Mouse (Mus musculus): ENCODE data around the gene Dgki. TPM values are rescaled to one million over a fixed set of nuclear protein-coding genes. Genes with fewer than 3 reads are reported as not detected.

Gene Dgki
- polyA plus RNA-seq, 1 experiment from 2014 or later: 0.97 TPM

DNA sequence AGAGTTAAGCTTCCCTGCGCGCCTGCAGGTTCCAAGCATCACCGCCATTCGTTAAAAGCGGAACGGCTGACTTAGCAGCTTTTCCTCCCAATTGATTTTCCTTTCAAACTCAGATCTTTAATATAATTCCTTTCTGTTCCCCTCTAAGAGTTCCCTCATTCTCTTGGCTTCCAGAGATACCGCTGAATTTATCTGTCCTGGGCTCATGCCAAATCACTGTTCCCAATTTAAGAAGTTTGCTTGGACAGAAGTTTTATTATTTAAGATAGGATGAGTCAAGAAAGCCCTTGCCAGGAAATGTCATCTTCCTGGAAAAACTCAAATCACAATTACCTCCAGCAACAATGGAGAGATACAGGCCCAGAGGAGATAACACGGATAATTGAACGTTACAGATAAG is 326.9 kb downstream of the Dgki start:
- H3K4me2 ChIP-seq (ENCODE audit: low read depth, severe bottlenecking): no peak overlapping the region
- no peaks in the 10 kb centered on the region for H3K27me3 ChIP-seq (ENCODE audit: control insufficient read depth, insufficient read depth, low read length)
- H3K36me3 ChIP-seq (ENCODE audit: control insufficient read depth, insufficient read depth, low read length): no peaks in the 10 kb centered on the region
- no peak overlapping the region for H3K9ac ChIP-seq (ENCODE audit: low read length)
- H3K27ac ChIP-seq (replicated peaks; ENCODE audit: low read depth, low read length): no peak overlapping the region
- WGBS: 85% methylated on average over 9 of the region's 9 CpGs
- H3K9me3 ChIP-seq (ENCODE audit: control insufficient read depth, low read length): no peaks in the 10 kb centered on the region
- H3K4me1 ChIP-seq (ENCODE audit: control insufficient read depth, insufficient read depth, low read length): no peaks in the 10 kb centered on the region
- no peak overlapping the region for H3K4me3 ChIP-seq (ENCODE audit: low read depth, low read length)
- DNase-seq (ENCODE audit: low spot score) (no peak), ATAC-seq (ENCODE audit: insufficient number of reproducible peaks, low FRiP score, low TSS enrichment, low read depth) (no peak)

DNA sequence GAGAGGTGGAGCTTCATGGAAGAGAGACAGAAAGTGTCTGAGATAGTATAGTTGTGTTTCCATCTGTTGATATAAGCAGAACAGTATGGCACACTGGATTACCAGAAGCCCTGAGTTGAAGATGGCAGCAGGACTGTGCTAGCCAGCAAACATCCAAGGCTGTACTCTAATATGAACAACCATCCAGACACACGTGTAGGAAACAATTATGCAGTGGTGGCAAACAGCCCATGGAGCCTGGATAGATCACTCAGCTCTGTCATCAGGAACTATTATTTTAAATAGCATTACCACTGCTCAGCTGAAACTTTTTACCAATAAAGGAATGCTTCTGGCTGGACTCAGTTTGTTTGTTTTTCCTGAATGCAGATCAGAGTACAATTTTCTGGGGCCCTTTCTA is 327.5 kb downstream of the Dgki start:
- no peaks in the 10 kb centered on the region for H3K4me1 ChIP-seq (ENCODE audit: control insufficient read depth, insufficient read depth, low read length)
- DNase-seq (ENCODE audit: low spot score) (no peak), ATAC-seq (ENCODE audit: insufficient number of reproducible peaks, low FRiP score, low TSS enrichment, low read depth) (no peak)
- no peaks in the 10 kb centered on the region for H3K9me3 ChIP-seq (ENCODE audit: control insufficient read depth, low read length)
- WGBS: 76% methylated on average over 1 of the region's 1 CpGs
- H3K36me3 ChIP-seq (ENCODE audit: control insufficient read depth, insufficient read depth, low read length): no peaks in the 10 kb centered on the region
- H3K4me3 ChIP-seq (ENCODE audit: low read depth, low read length): no peak overlapping the region
- no peak overlapping the region for H3K9ac ChIP-seq (ENCODE audit: low read length)
- no peak overlapping the region for H3K4me2 ChIP-seq (ENCODE audit: low read depth, severe bottlenecking)
- no peak overlapping the region for H3K27ac ChIP-seq (replicated peaks; ENCODE audit: low read depth, low read length)
- H3K27me3 ChIP-seq (ENCODE audit: control insufficient read depth, insufficient read depth, low read length): no peaks in the 10 kb centered on the region

DNA sequence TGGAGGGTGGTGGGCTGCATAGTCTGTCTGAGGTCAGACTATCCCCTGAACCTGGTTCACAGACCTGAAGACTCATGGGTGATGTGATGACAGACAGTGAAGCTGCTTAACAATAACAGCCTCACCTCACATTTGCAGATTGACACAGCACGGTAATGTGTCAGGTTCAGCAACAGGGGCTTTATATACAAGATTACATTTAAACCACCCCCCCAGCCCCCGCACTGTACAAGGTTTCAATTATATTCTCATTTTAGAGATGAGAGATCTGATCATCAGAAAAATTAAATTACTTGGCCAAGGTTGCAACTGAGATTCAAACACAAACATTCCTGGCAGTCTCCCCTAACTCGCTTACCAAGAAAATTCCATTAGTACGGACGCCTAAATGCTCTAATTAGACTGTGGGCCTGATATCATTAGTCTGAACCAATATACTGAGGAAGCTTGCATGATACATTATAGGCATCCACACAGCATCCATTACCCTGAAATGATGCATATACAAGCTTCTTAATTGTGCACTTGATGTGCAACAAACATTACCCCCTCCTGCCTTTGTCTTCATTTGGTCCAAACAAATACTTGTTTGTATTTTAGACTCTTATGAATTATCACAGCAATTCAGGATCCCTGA is 330.6 kb downstream of the Dgki start:
- Histone ChIP-seq H3K9me3 (ENCODE audit: control insufficient read depth, low read length) (no peaks in the 10 kb centered on the region), H3K27me3 (ENCODE audit: control insufficient read depth, insufficient read depth, low read length) (no peaks in the 10 kb centered on the region), H3K27ac (replicated peaks; ENCODE audit: low read depth, low read length) (no peak overlapping the region), H3K4me3 (ENCODE audit: low read depth, low read length) (no peak overlapping the region), H3K36me3 (ENCODE audit: control insufficient read depth, insufficient read depth, low read length) (no peaks in the 10 kb centered on the region), H3K4me2 (ENCODE audit: low read depth, severe bottlenecking) (no peak overlapping the region), H3K9ac (ENCODE audit: low read length) (no peak overlapping the region), H3K4me1 (ENCODE audit: control insufficient read depth, insufficient read depth, low read length) (no peaks in the 10 kb centered on the region)
- ATAC-seq (ENCODE audit: insufficient number of reproducible peaks, low FRiP score, low TSS enrichment, low read depth): no peak
- DNase-seq (ENCODE audit: low spot score): no peak
- WGBS: 86% methylated on average over 5 of the region's 5 CpGs

DNA sequence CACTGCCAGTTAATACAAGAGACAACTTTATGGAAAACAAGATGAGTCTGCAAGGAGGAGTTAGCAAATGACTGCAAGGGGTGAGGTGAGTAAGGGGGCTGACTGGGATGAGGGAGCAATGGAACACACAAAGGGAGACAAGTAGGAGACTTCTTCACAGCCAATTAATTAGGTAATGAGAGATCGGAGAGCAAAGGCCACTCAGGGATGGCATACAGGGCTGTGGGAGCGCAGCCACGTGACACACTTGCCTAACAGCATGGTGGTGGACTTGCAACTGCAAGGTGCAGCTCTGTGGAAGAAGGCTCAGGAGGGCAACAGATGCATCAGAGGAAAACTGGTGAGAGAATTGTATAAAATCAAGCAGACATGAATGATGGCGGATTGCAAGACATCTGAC is 339.3 kb downstream of the Dgki start:
- Histone ChIP-seq H3K9me3 (ENCODE audit: control insufficient read depth, low read length) (no peaks in the 10 kb centered on the region), H3K4me2 (ENCODE audit: low read depth, severe bottlenecking) (no peak overlapping the region), H3K27ac (replicated peaks; ENCODE audit: low read depth, low read length) (no peak overlapping the region), H3K9ac (ENCODE audit: low read length) (no peak overlapping the region), H3K4me1 (ENCODE audit: control insufficient read depth, insufficient read depth, low read length) (no peaks in the 10 kb centered on the region), H3K36me3 (ENCODE audit: control insufficient read depth, insufficient read depth, low read length) (no peaks in the 10 kb centered on the region), H3K4me3 (ENCODE audit: low read depth, low read length) (no peak overlapping the region), H3K27me3 (ENCODE audit: control insufficient read depth, insufficient read depth, low read length) (no peaks in the 10 kb centered on the region)
- WGBS: 89% methylated on average over 4 of the region's 4 CpGs
- no peak for ATAC-seq (ENCODE audit: insufficient number of reproducible peaks, low FRiP score, low TSS enrichment, low read depth)
- no peak for DNase-seq (ENCODE audit: low spot score)

DNA sequence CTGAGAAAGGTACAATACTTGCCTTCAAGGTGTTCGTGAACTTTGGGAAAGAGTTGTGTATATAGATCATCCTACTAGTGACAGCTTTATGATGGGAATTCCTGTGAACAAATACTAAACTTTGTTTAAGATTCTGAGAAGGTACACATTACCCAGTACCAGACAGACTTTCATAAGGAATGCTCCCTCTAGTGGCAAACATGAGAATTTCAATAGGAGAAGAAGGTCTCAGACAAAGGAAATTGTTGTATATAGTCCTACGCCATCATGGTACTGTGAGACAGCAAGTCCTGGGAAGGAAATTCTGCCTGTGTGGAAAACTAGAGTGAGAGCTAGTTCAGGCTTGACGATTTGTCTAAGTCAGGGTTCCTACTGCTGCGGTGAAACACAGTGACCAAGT is 344.7 kb downstream of the Dgki start:
- H3K27me3 ChIP-seq (ENCODE audit: control insufficient read depth, insufficient read depth, low read length): no peaks in the 10 kb centered on the region
- H3K9ac ChIP-seq (ENCODE audit: low read length): no peak overlapping the region
- no peak for DNase-seq (ENCODE audit: low spot score)
- WGBS: 86% methylated on average over 4 of the region's 4 CpGs
- no peak overlapping the region for H3K4me3 ChIP-seq (ENCODE audit: low read depth, low read length)
- no peak overlapping the region for H3K4me2 ChIP-seq (ENCODE audit: low read depth, severe bottlenecking)
- H3K36me3 ChIP-seq (ENCODE audit: control insufficient read depth, insufficient read depth, low read length): no peaks in the 10 kb centered on the region
- no peak overlapping the region for H3K27ac ChIP-seq (replicated peaks; ENCODE audit: low read depth, low read length)
- no peak for ATAC-seq (ENCODE audit: insufficient number of reproducible peaks, low FRiP score, low TSS enrichment, low read depth)
- no peaks in the 10 kb centered on the region for H3K9me3 ChIP-seq (ENCODE audit: control insufficient read depth, low read length)
- no peaks in the 10 kb centered on the region for H3K4me1 ChIP-seq (ENCODE audit: control insufficient read depth, insufficient read depth, low read length)

DNA sequence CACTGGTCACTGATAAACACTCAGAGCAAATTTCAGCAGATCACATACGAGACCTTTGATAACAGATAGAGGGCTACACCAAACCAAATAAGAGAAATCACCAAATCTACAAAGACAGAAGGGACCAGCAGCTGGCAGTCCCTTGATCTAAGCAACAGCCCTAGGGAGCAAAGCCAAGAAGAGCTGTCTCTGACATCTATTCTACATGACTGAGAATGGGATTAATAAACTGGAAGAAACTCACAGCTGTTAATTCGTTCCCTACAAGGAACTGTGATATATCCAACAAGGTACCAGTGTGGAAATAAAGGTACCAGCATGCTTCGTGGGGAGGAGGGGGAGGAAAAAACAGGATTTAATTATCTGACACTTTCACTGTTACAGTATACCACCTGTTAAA is 349.3 kb downstream of the Dgki start:
- Histone ChIP-seq H3K4me3 (ENCODE audit: low read depth, low read length) (no peak overlapping the region), H3K4me2 (ENCODE audit: low read depth, severe bottlenecking) (no peak overlapping the region), H3K9me3 (ENCODE audit: control insufficient read depth, low read length) (no peaks in the 10 kb centered on the region), H3K36me3 (ENCODE audit: control insufficient read depth, insufficient read depth, low read length) (no peaks in the 10 kb centered on the region), H3K27ac (replicated peaks; ENCODE audit: low read depth, low read length) (no peak overlapping the region), H3K9ac (ENCODE audit: low read length) (no peak overlapping the region), H3K27me3 (ENCODE audit: control insufficient read depth, insufficient read depth, low read length) (no peaks in the 10 kb centered on the region), H3K4me1 (ENCODE audit: control insufficient read depth, insufficient read depth, low read length) (no peaks in the 10 kb centered on the region)
- DNase-seq (ENCODE audit: low spot score) (no peak), ATAC-seq (ENCODE audit: insufficient number of reproducible peaks, low FRiP score, low TSS enrichment, low read depth) (no peak)
- WGBS: 82% methylated on average over 3 of the region's 3 CpGs

DNA sequence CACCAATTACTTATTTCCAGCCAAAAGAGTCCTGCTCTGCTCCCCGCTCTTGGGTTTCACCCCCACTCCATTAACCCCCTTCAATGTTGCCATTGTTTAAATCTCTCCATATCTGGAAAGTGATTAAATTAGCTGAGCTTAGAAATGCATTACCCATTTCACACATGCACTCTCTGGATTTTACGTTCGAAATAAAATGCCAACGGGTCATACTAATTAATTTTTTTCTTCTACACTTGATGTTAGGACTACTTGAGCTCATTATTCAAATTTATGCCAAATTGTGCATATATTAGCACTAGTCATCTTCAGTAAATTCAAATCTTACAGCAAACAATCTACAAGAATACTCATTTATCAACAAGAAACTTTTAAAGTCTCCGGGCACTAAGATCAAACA is 352.1 kb downstream of the Dgki start:
- Histone ChIP-seq H3K4me1 (ENCODE audit: control insufficient read depth, insufficient read depth, low read length) (no peaks in the 10 kb centered on the region), H3K9me3 (ENCODE audit: control insufficient read depth, low read length) (no peaks in the 10 kb centered on the region), H3K27me3 (ENCODE audit: control insufficient read depth, insufficient read depth, low read length) (no peaks in the 10 kb centered on the region), H3K27ac (replicated peaks; ENCODE audit: low read depth, low read length) (no peak overlapping the region), H3K36me3 (ENCODE audit: control insufficient read depth, insufficient read depth, low read length) (no peaks in the 10 kb centered on the region), H3K4me2 (ENCODE audit: low read depth, severe bottlenecking) (no peak overlapping the region), H3K4me3 (ENCODE audit: low read depth, low read length) (no peak overlapping the region), H3K9ac (ENCODE audit: low read length) (no peak overlapping the region)
- 86% methylated on average over 5 of the region's 5 CpGs for WGBS
- ATAC-seq (ENCODE audit: insufficient number of reproducible peaks, low FRiP score, low TSS enrichment, low read depth): no peak
- no peak for DNase-seq (ENCODE audit: low spot score)

DNA sequence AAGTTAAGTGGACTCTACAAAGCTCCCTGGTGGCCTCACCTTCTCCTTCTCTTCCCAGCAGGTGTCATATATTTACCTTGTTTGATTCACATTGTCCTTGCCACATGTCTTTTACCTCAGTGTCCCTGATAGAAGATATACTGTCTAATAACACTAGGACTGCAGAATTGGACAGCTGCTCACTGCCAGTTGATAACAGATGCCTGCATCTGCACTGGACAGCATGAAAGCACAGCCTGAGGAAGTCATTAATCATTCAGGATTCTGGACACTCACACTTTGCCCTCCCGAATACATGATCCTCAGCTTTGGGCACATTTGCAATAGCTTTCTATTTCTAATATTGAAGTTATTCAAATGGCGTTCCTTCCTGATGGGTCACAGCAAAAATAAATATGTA is 362.5 kb downstream of the Dgki start:
- no peak for DNase-seq (ENCODE audit: low spot score)
- WGBS: 42% methylated on average over 2 of the region's 2 CpGs
- no peak for ATAC-seq (ENCODE audit: insufficient number of reproducible peaks, low FRiP score, low TSS enrichment, low read depth)
- Histone ChIP-seq H3K4me1 (ENCODE audit: control insufficient read depth, insufficient read depth, low read length) (no peaks in the 10 kb centered on the region), H3K36me3 (ENCODE audit: control insufficient read depth, insufficient read depth, low read length) (no peaks in the 10 kb centered on the region), H3K4me2 (ENCODE audit: low read depth, severe bottlenecking) (no peak overlapping the region), H3K9me3 (ENCODE audit: control insufficient read depth, low read length) (no peaks in the 10 kb centered on the region), H3K4me3 (ENCODE audit: low read depth, low read length) (no peak overlapping the region), H3K9ac (ENCODE audit: low read length) (no peak overlapping the region), H3K27me3 (ENCODE audit: control insufficient read depth, insufficient read depth, low read length) (no peaks in the 10 kb centered on the region), H3K27ac (replicated peaks; ENCODE audit: low read depth, low read length) (no peak overlapping the region)

DNA sequence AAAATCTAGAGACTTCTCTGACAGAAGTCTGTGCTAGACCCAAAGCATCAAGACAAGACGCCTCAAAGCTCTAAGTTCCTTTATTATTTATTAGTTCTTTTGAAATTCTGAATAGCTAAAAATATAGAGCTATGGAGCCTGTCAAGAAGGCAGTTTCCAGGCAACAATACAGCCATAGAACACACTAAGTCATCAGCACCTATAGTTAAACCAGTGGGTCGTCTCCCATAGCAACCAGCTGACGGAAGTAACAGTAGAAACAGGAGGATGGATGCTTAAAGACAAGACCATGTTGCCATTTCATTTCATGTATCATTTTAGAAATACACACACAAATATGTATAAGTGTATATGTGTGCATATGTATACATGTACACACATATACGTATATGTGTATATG is 363.2 kb downstream of the Dgki start:
- no peaks in the 10 kb centered on the region for H3K9me3 ChIP-seq (ENCODE audit: control insufficient read depth, low read length)
- WGBS: 88% methylated on average over 4 of the region's 4 CpGs
- no peak overlapping the region for H3K4me2 ChIP-seq (ENCODE audit: low read depth, severe bottlenecking)
- ATAC-seq (ENCODE audit: insufficient number of reproducible peaks, low FRiP score, low TSS enrichment, low read depth) (no peak), DNase-seq (ENCODE audit: low spot score) (no peak)
- no peaks in the 10 kb centered on the region for H3K36me3 ChIP-seq (ENCODE audit: control insufficient read depth, insufficient read depth, low read length)
- H3K4me1 ChIP-seq (ENCODE audit: control insufficient read depth, insufficient read depth, low read length): no peaks in the 10 kb centered on the region
- H3K27me3 ChIP-seq (ENCODE audit: control insufficient read depth, insufficient read depth, low read length): no peaks in the 10 kb centered on the region
- no peak overlapping the region for H3K27ac ChIP-seq (replicated peaks; ENCODE audit: low read depth, low read length)
- H3K9ac ChIP-seq (ENCODE audit: low read length): no peak overlapping the region
- no peak overlapping the region for H3K4me3 ChIP-seq (ENCODE audit: low read depth, low read length)

Data from limb, embryonic 11.5 days (tissue).